Mouse (Mus musculus) stomach, postnatal 0 days (tissue): ENCODE data around the gene Afap1l2.

Source experiments
- CTCF ChIP-seq: IDR thresholded peaks from 2 replicates; pipeline ENCODE4 v1.5.1; 2016; ENCODE audit warnings: antibody characterized with exemption, low read depth, mild to moderate bottlenecking, moderate library complexity
- EP300 ChIP-seq: optimal IDR thresholded peaks from 2 replicates; pipeline ENCODE3; 2016; ENCODE audit warnings: antibody characterized with exemption

DNA sequence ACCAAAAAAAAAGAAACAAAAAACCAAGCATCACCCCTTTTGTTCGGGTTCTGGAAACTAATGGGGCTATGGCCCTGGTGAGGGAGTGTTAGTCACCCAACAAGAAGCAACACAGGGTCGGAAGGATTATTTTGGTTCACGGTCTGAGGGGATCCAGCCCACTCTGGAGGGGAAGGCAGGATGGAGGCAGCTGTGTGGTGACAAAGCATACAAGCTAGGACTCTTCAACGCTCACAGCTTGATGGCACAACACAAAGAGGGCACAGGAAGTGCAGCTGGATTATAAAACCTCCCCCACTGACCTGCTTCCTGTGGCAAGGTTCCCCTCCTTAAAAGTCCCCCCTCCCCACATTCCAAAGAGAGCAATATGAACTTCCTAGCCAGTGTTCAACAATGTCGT lies 44.2 kb downstream of the Afap1l2 start:
- TF ChIP-seq CTCF (no peak), EP300 (no peak)
